Mouse (Mus musculus) testis, adult 2 months (tissue): ENCODE data around the gene Gm37240.

Experiments used
- CTCF ChIP-seq: fragments of 200-500 bp; IDR thresholded peaks from 2 replicates; pipeline ENCODE4 v1.5.1; 2012; ENCODE audit warnings: low read depth, mild to moderate bottlenecking, inconsistent platforms, low read length, moderate library complexity; ENCODE audit not compliant: control insufficient read depth, insufficient read depth, insufficient replicate concordance
- POLR2A ChIP-seq: fragments of 200-500 bp; IDR thresholded peaks from 2 replicates; pipeline ENCODE4 v1.6.1; 2012; ENCODE audit warnings: low read depth, mild to moderate bottlenecking, inconsistent platforms, low read length, moderate library complexity; ENCODE audit not compliant: control insufficient read depth

DNA sequence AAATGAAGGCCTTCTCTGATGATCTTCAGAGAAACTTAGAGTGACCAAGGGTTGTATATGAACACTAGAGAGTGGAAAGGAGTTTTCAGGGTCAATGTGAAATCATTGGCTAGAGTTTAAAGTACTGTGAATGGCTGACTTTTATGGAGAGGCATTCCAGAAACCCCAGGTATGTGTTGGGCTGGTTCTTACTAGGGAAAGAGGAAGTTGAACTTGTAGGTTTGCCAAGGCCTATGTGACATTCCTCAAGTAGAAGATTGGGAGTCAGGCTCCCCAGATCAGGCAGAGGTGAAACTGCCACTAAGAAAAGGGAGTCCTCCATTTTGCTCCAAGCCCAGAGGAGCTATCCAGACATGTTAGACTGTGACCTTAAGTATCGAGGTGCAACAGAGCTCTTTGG is 858.2 kb downstream of the Gm37240 start:
- TF ChIP-seq CTCF (no peak), POLR2A (no peak)
